Mouse (Mus musculus) left cerebral cortex, postnatal 10 days (tissue): ENCODE measurements at regions not wholly inside any gene's neighbourhood (a gene's known extent, or its start where the extent isn't known, plus 50 kb on each side); places are given as distances from the start of the nearest gene placed in this dataset.

Experiments
- DNase-seq, 2 experiments: peaks; one replicate each; pipeline ENCODE4 v3.0.0; 2021 to 2022; ENCODE audit warnings: low spot score in 2 of 2, mixed read lengths in 1 of 2; ENCODE audit errors: extremely low spot score in 1 of 2
- intact Hi-C: fragments of 180-260 bp; cut with DNase I; formaldehyde crosslinking; loops from one replicate; pipeline ENCODE4 v1.15.1; 2025

- DNase-seq, result no peak
- intact Hi-C loops, result no loop called here
Observed at GRCm38 (mm10) chr4:12490066-12490465, 318.3 kb upstream of the Fam92a start.

DNA sequence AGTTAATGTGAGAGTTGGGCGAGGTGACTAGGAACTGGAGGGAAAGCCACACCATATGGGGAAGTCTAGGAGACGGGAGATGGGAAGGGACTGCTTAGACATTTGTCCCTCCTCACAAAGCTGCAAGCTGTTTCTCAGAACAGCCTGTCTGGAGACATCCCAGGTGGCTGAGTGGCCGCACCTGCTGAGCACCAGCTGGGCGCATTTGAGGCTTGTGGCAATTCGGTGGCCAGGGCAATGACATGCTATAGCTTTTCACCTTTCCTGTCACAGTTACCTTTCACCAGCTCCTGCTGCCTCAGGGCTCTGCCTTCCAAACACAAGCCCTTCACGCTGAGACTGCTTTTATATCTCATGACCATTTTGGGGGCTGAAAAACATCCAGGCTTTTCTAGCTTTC, 317.5 kb upstream of the Fam92a start:
- no peak for DNase-seq
- intact Hi-C loops, result no loop called here

DNA sequence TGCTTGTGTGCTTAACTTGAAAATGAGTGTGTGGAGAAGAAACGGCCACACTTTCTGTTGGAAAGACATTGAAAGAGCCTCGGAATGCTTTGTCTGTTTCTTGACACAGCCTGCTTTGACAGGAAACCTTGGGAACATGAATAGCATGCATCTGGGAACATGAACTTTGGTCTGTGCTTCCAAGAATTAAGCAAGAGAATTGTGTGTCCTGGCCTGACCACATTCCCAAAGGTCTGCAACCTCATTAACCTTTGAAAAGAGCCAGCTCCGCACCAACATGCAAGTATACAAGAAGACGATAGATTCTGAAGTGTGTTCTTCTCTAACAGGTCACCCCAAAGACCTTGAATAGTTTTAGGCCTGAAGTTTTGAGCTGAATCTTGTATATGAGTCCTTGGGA, 309.7 kb upstream of the Fam92a start:
- no peak for DNase-seq
- intact Hi-C loops, result no loop called here

DNA sequence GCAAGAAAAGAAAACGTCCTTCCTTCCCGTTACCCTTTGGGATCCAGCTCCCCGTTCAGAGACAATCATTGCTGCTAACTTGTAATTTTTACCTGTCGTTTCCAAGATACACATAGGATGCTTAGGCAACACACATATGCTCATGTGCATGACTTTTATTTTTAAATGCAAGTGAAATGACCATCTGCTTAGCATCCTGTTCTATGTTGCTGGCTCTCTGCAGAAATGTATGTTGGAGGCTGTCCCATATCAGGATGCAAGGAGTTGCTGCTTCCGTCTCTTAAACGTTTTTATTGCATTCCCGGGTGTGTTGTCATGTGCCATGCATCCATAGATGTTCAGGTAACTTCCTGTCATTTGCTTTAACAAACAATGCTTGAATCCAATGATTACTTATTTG, 304.9 kb upstream of the Fam92a start:
- intact Hi-C loops, result no loop called here
- no peak for DNase-seq

- intact Hi-C loops, result no loop called here
- DNase-seq, result no peak
Observed at GRCm38 (mm10) chr4:12474981-12475568, 303.3 kb upstream of the Fam92a start.

- DNase-seq, result no peak
- intact Hi-C loops, result no loop called here
Observed at GRCm38 (mm10) chr4:12474421-12474820, 302.6 kb upstream of the Fam92a start.

DNA sequence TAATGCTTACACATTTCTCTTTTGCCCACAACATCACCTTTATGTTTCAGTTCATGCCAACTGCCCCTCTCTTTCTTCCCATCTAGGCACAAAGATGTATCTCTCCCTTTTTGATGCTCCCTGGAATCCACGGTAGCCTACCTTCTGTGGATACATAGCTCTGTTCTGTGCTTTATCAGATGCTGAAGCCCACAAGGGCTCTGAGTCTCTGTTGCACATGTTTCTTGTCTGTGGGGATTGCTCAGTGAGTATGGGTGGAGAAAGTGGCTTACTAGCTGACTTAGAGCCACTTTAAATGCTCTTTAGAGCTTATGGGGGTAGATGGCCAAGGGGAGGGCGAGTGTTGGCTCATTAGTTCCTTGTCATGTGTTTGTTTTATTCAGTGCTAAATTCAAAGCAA, 289.9 kb upstream of the Fam92a start:
- intact Hi-C loops, result no loop called here
- DNase-seq, result no peak

DNA sequence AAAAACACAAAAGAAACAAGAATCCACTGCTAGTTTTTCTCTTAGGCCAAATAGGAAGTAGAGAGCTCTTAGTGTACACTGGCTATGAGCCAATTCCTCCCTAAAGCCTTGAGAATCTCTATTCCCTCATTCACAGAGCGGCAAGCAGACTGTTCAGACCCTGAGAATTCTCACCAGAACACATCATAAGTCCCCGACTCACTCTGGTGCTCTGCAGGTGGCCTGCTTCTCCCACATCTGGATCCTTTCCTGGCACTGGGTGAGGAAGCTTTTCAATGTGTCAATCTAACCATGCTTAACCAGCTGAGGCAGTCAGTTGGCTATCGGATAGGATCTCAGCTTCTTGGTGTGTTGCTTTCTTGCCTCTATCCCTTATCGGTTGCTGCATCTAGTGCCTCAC, 289.4 kb upstream of the Fam92a start:
- intact Hi-C loops, result no loop called here
- no peak for DNase-seq

DNA sequence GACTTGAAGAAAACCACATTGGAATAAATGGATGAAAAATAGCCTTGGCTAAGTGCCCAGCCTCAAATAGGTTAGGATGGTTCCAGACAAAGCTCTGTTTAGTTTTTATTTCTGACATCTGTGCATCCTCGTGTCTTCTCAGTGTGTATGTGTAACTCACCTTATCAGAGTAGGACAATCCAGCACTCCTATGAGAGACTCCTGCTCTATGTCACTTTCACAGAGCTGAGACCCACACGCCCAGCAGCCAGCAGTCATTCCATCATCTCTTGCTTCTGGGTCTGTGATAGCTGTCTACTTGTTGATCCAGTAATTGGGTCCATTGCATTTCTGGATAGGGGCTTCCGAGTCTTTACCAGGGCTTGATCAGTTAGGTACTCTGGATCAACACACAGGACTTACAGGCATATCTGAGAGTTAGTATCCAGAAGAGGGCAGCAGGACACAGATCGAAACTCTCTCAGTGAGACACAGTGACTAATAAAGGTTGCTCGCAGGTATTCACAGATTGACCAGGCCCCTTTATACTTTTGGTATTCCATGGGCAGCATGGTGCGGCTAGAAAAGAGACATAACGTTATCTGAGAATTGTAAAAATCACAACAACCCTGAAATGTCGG, 286.3 kb upstream of the Fam92a start:
- intact Hi-C loops, result no loop called here
- no peak for DNase-seq

DNA sequence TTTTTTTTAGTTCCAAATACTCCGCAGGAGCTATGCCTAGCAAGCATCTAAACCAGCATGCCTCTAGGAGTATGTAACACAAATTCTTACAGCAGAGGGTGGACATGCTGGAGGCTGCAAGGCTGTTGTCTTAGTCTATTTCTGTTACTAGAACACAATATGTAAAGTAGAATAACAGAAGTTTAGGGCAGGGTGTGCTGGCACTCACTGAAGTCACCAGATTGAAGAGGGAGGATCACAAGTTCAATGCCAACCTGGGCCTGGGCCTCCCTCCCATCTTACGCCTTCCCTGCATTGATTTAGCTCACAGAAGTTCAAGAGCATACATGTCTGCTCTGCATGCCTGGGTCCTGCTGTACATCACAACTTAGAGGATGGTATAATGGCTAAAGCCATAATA, 280.3 kb upstream of the Fam92a start:
- no peak for DNase-seq
- intact Hi-C loops, result no loop called here

- DNase-seq, result no peak
- intact Hi-C loops, result no loop called here
Observed at GRCm38 (mm10) chr4:12425507-12425906, 253.7 kb upstream of the Fam92a start.

- no peak for DNase-seq
- intact Hi-C loops, result no loop called here
Observed at GRCm38 (mm10) chr4:12421628-12422319, 250.0 kb upstream of the Fam92a start.

GRCm38 (mm10) chr4:12418086-12418485, 246.3 kb upstream of the Fam92a start:
- intact Hi-C loops, result no loop called here
- DNase-seq, result no peak

DNA sequence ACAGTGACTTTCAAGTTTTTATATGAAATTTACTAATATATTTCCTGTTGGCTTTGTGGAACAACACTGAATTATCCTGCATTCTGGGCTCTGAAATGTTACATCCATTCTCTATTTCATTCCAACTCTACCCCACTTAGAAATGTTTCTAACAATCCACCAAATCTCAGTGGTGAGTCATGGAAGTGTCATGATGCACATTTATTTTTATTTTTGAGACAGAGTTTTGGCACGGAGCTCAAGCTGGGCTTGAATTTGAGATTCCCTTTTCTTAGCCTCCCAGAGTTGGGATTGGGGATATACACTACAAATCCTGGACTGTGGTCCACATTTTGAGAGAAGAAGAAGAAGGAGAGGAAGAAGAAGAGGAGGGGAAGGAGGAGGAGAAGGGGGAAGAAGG, 223.5 kb upstream of the Fam92a start:
- intact Hi-C loops, result no loop called here
- no peak for DNase-seq

- intact Hi-C loops, result no loop called here
- DNase-seq, result no peak
Observed at GRCm38 (mm10) chr4:12376797-12377570, 205.2 kb upstream of the Fam92a start.

DNA sequence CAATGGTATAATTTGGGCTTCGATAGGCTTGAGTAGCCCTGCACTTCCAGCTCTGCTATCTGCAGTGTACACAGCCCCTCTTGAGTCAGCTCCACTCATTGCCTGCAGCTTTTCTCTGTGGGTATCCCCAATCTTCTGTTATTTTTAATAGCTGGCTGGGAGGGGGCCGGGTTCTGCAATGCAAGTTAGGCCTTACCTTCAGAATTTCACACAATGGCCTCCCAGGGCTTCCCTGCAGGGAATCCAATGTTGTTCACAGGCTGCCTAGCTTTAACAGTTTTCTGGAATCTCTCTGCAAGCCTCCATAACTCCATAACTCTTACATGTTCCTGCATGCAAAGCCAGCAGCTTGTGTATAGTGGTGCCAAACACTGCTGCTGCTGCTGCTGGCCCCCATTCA, 197.7 kb upstream of the Fam92a start:
- intact Hi-C loops, result no loop called here
- DNase-seq, result no peak

- intact Hi-C loops, result no loop called here
- DNase-seq, result no peak
Observed at GRCm38 (mm10) chr4:12356992-12357634, 185.3 kb upstream of the Fam92a start.

DNA sequence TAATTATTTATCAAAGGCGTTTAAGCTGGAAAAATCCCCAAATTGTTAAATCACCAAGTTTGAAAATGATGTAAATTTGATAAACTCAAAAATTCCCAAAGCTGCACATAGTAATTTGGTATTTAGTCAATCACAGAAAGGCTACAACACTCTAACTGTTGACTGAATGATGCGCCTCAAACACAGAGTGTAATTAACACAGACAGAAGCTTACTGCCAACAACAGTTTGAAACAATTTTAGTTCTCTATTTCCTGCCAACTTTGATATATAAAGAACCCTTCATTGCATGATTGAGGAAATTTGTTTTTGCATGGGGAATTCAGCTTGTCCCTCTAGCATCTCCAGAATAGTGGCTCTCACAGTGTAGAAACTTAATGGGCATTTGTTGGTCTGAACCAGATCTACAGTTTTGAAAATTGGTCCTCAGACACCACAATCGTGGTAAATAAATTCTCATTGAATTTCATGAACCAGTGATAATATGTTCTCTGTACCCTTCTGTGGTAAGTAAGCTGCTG, 181.6 kb upstream of the Fam92a start:
- peak in 1 of 2 experiments; percentile 16 for DNase-seq
- intact Hi-C loops, result no loop called here

GRCm38 (mm10) chr4:12339236-12339635, 167.4 kb upstream of the Fam92a start:
- DNase-seq, result no peak
- intact Hi-C loops, result no loop called here
